Mouse (Mus musculus) frontal cortex, postnatal 10 days (tissue): ENCODE results near the gene Med15.
"Not testable (repeated sequence)": the region's sequence is repeated elsewhere in the genome, so short reads cannot be mapped to it uniquely, and the experiment has no call there.

Experiments used
- DNase-seq, 2 experiments: peaks; one replicate each; pipeline ENCODE4 v3.0.0; 2022; ENCODE audit warnings: low spot score in 2 of 2, mixed read lengths in 1 of 2

The Med15 gene

GRCm38 (mm10) chr16:17732841-17733340, at the start of gene Med15:
Gene Med15, minus strand, starts transcription at chr16:17732891.
- no peak for DNase-seq

- DNase-seq: no peak
Measured at GRCm38 (mm10) chr16:17779692-17780091, 47.0 kb upstream of the Med15 start.

- no peak for DNase-seq
Measured at GRCm38 (mm10) chr16:17778223-17778622, 45.5 kb upstream of the Med15 start.

GRCm38 (mm10) chr16:17776828-17777227, 44.1 kb upstream of the Med15 start:
- DNase-seq: no peak

DNA sequence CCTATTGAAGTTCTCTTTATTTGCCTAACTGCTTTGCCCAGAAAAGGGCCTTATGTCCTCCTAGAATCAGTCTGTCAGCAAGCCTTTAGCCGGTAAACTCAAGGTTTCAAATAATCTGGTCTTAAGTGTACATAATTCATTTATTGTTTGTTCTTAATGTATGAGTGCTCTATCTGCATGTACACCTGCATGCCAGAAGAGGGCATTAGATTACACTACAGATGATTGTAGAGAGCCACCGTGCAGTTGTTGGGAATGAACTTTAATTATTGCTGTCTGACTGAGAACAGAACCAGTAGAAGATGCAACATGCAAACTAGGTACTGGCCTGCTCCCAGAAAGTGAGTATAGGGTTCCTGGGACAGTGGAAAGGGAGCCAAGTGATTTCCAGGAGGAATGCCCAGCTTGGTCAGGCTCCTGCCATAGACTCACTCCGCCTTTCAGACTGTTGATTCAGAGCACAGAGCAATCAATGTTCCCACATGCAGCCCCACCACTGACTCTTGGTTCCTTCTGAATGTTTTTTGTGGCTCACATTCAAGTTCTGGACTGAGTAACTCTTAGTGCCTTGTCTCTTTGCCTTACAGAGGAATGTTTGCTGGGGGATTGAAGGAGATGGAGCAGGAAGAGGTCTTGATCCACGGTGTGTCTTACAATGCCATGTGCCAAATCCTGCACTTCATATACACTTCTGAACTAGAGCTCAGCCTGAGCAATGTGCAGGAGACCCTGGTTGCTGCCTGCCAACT, 38.6 kb upstream of the Med15 start:
- no peak for DNase-seq

DNA sequence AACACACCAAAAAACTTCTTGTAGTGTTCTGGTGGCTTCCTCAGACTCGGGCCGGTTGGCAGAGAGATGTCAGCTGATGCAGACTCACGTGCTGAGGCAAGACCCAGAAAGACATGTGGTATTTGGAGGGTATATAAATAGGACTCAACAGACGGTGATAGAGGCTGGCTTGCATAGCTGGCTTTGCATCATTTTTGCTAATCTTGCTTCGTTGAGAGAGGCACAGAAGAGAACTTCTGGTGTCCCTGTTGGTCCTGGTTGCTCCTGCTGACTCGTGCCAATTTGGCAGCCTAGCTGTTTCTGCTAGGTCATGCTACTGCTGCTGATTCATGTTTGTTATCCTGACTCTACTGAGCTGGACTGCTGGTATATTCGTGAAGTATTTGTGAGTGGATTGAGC, 36.1 kb upstream of the Med15 start:
- DNase-seq: no peak

DNA sequence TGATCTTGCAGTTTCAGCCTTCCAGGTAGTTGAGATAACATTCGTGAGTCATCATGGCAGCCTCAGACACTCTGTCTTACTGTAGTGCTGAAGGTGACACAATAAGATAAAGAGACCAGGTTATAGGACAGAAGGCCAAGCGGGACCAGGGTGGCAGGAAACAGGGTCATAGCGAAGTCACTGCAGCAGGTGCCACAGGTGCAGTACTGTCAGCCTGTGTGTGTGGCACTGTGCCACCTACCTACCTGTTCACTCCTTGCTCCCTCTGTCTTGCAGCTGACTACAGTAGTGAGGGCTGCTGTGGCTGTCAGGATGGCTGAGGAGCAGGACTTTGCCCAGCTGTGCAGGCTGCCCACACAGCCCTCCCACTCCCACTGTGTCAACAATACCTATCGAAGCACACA, 31.4 kb upstream of the Med15 start:
- DNase-seq: no peak

GRCm38 (mm10) chr16:17761074-17761473, 28.4 kb upstream of the Med15 start:
- no peak for DNase-seq

GRCm38 (mm10) chr16:17760657-17761056, 28.0 kb upstream of the Med15 start:
- peak in 1 of 2 experiments; percentile 24 for DNase-seq

- DNase-seq: peak in 1 of 2 experiments; percentile 44
Measured at GRCm38 (mm10) chr16:17759813-17760321, 27.2 kb upstream of the Med15 start.

DNA sequence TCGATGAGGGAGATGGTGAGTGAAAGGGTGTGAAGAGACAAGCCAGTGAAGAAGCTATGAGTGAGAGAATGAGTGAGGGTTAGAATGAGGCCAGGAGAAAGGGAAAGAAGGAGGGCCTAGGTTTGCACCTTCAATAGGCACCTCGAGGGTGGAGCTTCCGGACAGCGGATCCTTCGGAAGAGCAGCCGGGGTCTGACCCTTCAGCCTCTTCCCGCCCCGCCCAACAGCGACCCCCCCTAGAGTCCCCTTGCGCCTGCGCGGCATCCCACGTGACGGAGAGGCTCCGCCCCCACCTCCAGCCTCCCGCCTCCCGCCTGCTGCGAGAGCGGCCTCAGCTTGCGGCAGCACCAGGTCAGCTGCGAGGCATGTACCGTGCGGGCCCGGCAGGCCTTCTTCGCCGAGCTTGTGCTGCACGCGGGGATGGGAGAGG, 26.7 kb upstream of the Med15 start, which contains the start of gene Klhl22:
Gene Klhl22, plus strand, starts transcription at position 275 of the 430 bp plus-strand sequence.
- peak; percentile 80 to 92 for DNase-seq

GRCm38 (mm10) chr16:17758902-17759301, 26.2 kb upstream of the Med15 start:
- DNase-seq: no peak

GRCm38 (mm10) chr16:17757756-17758155, 25.1 kb upstream of the Med15 start:
- no peak for DNase-seq

- no peak for DNase-seq
Measured at GRCm38 (mm10) chr16:17753686-17754085, 21.0 kb upstream of the Med15 start.

DNA sequence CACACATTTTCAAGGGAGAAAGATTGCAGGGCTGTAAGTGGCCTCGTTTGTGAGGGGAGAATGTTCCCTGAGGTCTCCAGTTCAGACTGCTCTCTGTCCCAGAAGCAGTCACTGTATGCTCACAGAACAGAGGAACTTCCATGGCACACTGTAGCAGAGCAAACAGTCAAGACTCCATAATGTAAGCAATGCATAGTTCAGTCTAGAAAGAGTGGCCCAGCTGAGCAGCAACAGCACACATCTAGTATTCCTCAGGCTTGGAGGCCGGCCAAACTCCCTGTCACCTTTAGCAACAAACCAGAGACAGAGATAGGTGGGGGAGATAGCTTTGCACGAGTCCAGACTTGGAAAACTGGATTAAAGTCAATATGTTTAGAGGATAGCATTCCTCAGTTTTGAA, 20.3 kb upstream of the Med15 start:
- DNase-seq: no peak

- no peak for DNase-seq
Measured at GRCm38 (mm10) chr16:17745067-17745466, 12.4 kb upstream of the Med15 start.

- DNase-seq: no peak
Measured at GRCm38 (mm10) chr16:17744536-17744935, 11.8 kb upstream of the Med15 start.

DNA sequence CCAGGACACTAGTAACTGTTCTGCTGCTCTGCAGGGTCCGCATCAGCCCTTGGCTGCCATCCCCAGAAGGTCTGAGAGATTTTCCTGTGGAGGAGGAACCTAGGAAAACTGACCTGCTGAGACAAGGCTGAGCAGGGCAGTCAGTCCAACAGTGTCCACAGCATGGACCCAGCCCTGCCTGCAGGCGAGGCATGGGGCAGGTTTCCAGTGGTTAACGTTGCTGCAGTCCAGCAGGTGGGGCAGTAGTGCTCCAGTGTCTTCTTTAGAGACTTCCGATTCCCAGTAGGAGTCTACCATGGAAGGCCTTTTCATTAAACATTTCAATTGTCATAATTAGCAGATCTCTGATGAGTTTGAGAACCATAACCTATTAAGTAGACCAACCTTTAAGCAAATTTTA, 10.6 kb upstream of the Med15 start:
- DNase-seq: no peak

DNA sequence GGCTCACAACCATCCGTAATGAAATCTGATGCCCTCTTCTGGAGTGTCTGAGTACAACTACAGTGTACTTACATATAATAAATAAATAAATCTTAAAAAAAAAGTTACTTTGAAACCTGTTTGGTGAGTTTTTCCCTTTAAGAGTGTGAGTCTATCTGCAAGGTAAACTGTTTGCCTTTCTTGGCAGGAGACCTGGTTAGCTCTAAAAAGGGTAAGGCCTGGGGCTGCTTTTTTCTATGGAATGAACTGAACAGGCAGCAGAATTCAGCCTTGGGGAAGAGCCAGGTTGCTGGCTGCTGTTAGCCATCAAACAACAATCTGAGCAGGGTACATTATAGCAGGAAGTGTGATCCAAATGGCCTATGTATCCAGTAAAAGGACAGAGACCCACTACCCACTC, 10.1 kb upstream of the Med15 start:
- DNase-seq: no peak

DNA sequence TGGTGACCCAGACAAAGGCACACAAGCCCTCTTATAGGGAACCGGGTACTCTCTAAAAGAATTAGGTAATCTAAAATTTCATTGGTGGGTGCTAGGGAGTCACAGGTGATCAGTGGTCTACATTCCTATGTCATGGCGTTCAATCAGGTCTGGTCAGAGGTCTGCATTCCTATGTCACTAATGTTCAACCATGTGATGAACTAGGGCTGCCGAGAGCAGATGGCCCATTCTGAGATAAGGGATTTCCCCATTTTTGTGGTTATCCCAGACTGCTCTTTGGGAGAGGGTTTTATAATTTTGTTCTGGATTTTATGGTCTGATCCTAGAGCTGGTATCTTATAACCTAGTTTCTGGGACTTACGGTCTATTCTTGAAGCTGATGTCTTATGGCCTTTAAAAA, 7.4 kb upstream of the Med15 start:
- DNase-seq: no peak

GRCm38 (mm10) chr16:17736156-17736555, 3.5 kb upstream of the Med15 start:
- DNase-seq: no peak

GRCm38 (mm10) chr16:17734872-17735271, 2.2 kb upstream of the Med15 start:
- DNase-seq: not testable (repeated sequence)

- DNase-seq: no peak
Measured at GRCm38 (mm10) chr16:17733646-17734045, 955 bp upstream of the Med15 start.
